Mouse (Mus musculus) layer of hippocampus, adult 2 months (tissue): ENCODE results near the gene Kif1b. TPM values are rescaled to one million over a fixed set of nuclear protein-coding genes. Genes with fewer than 3 reads are reported as not detected.
A peak's percentile ranks its signal among the peaks of the same experiment; 100 is the strongest.

ENCODE experiments used
- DNase-seq, 2 experiments: peaks; one replicate each; pipeline ENCODE4 v3.0.0; 2022; ENCODE audit warnings: low spot score in 2 of 2
- H3K27ac ChIP-seq: fragments of 200-600 bp; 2 replicates; pipeline ENCODE4 v1.8.1; 2022
- H3K4me3 ChIP-seq: fragments of 200-600 bp; 2 replicates; pipeline ENCODE4 v1.8.1; 2022; ENCODE audit warnings: mild to moderate bottlenecking
- CTCF ChIP-seq: fragments of 200-600 bp; conservative IDR thresholded peaks from 2 replicates; pipeline ENCODE4 v1.8.1; 2022; ENCODE audit warnings: antibody characterized with exemption, mild to moderate bottlenecking, moderate library complexity
- long read RNA-seq, 2 experiments: library from polyadenylated mRNA; stranded (forward); transcript quantifications; one replicate each; pipeline ENCODE4 v2.0.0; 2021; ENCODE audit warnings: borderline mapping rate in 2 of 2
- total RNA-seq, 2 experiments: library from RNA; stranded (reverse); gene quantifications; 2 replicates each; pipeline ENCODE4 v1.2.3; 2021

The Kif1b gene
- 100 to 1,000 TPM; 403 to 414 TPM for total RNA-seq
- long read RNA-seq, experiment 1, full-length matches to known transcripts: 7 of 126 reads
- long read RNA-seq, experiment 1, partial matches to known transcripts: 23 of 126 reads
- long read RNA-seq, experiment 1, other reads (novel, unspliced or antisense): 96 of 126 reads
- long read RNA-seq, experiment 2, full-length matches to known transcripts: 6 of 195 reads
- long read RNA-seq, experiment 2, partial matches to known transcripts: 40 of 195 reads
- long read RNA-seq, experiment 2, other reads (novel, unspliced or antisense): 149 of 195 reads

GRCm38 (mm10) chr4:149307596-149308490 is at the start of gene Kif1b:
Gene Kif1b (minus strand): TSS chr4:149307693.
- peak; percentile 98 to 100 for DNase-seq
- peak within 1 kb of the TSS; percentile 92 for H3K4me3 ChIP-seq
- TF ChIP-seq CTCF: peak; percentile 96

GRCm38 (mm10) chr4:149354671-149355070 is 47.2 kb upstream of the Kif1b start:
- TF ChIP-seq CTCF: no peak
- no peak overlapping the region for H3K27ac ChIP-seq
- no peak for DNase-seq
- H3K4me3 ChIP-seq: no peak overlapping the region

More at GRCm38 (mm10) chr4:149307596-149308490, at the start of gene Kif1b:
- peak within 1 kb of the TSS; percentile 99 for H3K27ac ChIP-seq

- no peak for TF ChIP-seq CTCF
- no peak for DNase-seq
- H3K4me3 ChIP-seq: no peak overlapping the region
- H3K27ac ChIP-seq: no peak overlapping the region
Observed at GRCm38 (mm10) chr4:149351596-149352150, 44.2 kb upstream of the Kif1b start.

- no peak overlapping the region for H3K27ac ChIP-seq
- TF ChIP-seq CTCF: peak; percentile 71
- no peak overlapping the region for H3K4me3 ChIP-seq
- no peak for DNase-seq
Observed at GRCm38 (mm10) chr4:149348963-149349362, 41.5 kb upstream of the Kif1b start.

GRCm38 (mm10) chr4:149345873-149346272 is 38.4 kb upstream of the Kif1b start:
- no peak overlapping the region for H3K4me3 ChIP-seq
- no peak overlapping the region for H3K27ac ChIP-seq
- DNase-seq: no peak
- no peak for TF ChIP-seq CTCF

- no peak for DNase-seq
- Histone ChIP-seq H3K27ac (peak overlapping the region; percentile 62; the same call in 1 of the 2 replicates), H3K4me3 (no peak overlapping the region)
- peak; percentile 20; the same call in 1 of the 2 replicates for TF ChIP-seq CTCF
Observed at GRCm38 (mm10) chr4:149344311-149344710, 36.8 kb upstream of the Kif1b start.

- Histone ChIP-seq H3K4me3 (no peak overlapping the region), H3K27ac (peak overlapping the region; percentile 55)
- DNase-seq: no peak
- no peak for TF ChIP-seq CTCF
Observed at GRCm38 (mm10) chr4:149340680-149341079, 33.2 kb upstream of the Kif1b start.

GRCm38 (mm10) chr4:149339426-149340214 is 32.1 kb upstream of the Kif1b start:
- DNase-seq: no peak
- H3K27ac ChIP-seq: peak overlapping the region; percentile 73
- H3K4me3 ChIP-seq: no peak overlapping the region
- TF ChIP-seq CTCF: no peak

- peak in 1 of 2 experiments; percentile 63 for DNase-seq
- Histone ChIP-seq H3K4me3 (no peak overlapping the region), H3K27ac (peak overlapping the region; percentile 73)
- no peak for TF ChIP-seq CTCF
Observed at GRCm38 (mm10) chr4:149338137-149338536, 30.6 kb upstream of the Kif1b start.

GRCm38 (mm10) chr4:149337353-149337752 is 29.9 kb upstream of the Kif1b start:
- Histone ChIP-seq H3K4me3 (no peak overlapping the region), H3K27ac (peak overlapping the region; percentile 73)
- no peak for DNase-seq
- TF ChIP-seq CTCF: no peak

- no peak for DNase-seq
- Histone ChIP-seq H3K4me3 (no peak overlapping the region), H3K27ac (peak overlapping the region; percentile 73; the same call in 1 of the 2 replicates)
- no peak for TF ChIP-seq CTCF
Observed at GRCm38 (mm10) chr4:149336302-149336701, 28.8 kb upstream of the Kif1b start.

- TF ChIP-seq CTCF: no peak
- H3K27ac ChIP-seq: peak overlapping the region; percentile 32; the same call in 1 of the 2 replicates
- no peak for DNase-seq
- no peak overlapping the region for H3K4me3 ChIP-seq
Observed at GRCm38 (mm10) chr4:149334881-149335280, 27.4 kb upstream of the Kif1b start.

- Histone ChIP-seq H3K4me3 (no peak overlapping the region), H3K27ac (peak overlapping the region; percentile 20; the same call in 1 of the 2 replicates)
- DNase-seq: no peak
- TF ChIP-seq CTCF: no peak
Observed at GRCm38 (mm10) chr4:149332726-149333125, 25.2 kb upstream of the Kif1b start.
